Mouse (Mus musculus): ENCODE measurements around the gene Vipr1. TPM values are rescaled to one million over a fixed set of nuclear protein-coding genes. Genes with fewer than 3 reads are reported as not detected.

Vipr1 gene
- total RNA-seq, 1 experiment from 2014 or later, result 2.7 TPM

DNA sequence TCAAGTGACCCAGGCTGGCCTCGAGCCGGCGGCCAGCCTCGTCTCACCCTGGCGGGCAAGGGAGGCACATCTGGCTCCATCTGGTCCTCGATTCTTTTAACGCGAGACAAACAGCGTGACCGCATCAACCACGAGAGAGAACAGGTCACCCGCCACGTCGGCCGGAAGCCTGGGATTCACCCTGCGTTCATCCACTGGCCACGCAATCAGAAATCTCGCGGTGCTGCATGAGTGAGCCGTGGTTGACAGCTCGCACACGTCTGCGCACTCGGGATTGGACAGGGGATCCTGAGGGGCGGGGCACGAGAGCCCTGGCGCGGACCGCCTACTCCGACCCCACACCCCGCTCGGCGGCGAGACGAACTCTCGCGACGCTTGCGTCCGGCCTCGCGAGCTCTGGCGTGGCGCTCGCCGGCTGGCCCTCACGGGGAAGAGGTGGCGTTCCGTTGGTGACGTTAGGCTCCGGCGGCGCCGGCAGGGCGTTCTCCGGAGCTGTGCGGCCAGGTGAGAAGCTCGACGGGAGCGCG is 76.3 kb downstream of the Vipr1 start, which contains the start of gene Nktr:
Gene Nktr (plus strand): TSS at position 378 of the 527 bp plus-strand sequence.
- DNase-seq, result peak; percentile 99

DNA sequence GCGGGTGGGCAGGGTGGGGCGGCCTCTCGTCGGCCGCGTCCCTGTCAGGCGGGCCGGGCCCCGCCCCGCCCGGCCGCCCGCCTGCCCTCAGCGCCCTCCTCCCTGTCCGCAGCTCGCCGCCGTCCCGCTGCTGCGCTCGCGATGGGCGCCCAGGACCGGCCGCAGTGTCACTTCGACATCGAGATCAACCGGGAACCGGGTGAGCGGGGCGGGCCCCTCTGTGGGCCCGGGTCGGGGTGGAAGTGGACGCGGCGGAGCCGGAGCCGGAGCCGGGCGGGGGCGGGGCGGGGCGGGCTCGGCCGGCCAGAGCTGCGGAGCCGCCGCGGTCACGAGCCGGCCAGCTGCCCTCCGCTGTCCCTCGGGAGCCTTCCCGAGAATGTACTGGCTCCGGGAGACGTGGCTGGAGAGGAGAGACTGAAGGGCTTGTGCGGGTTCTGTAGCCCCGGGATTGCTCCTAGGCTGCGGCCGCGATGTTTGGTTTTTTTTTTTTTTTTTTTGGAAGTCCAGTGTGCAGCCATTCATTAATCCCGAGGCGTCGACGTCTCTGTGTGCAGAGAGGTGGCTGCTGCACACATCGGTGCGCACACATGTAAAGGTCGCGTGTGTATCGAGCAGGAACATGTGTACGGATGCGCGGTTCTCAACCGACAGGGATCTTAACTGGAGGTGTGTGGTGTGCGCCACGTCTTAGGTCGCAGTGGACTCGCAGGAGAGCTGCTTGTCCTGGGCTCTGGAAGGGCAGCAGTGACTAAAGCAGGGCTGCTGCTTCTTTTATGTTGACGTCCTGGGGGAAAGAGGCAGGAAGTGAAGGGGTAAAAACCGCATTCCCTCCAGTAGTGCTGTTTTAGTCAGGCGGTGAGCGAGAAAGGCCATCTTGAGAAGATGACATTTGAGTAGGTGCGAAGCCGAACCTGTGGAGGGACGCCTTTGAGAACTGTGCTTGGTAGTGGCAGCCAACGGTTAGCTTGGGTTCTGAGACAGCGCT is 77.1 kb downstream of the Vipr1 start:
- peak; percentile 77 for DNase-seq

Other genes starting within 250 kb of the Vipr1 start
- 1.0 TPM in 1 of 2 replicates, not detected in the other for gene Cck, start 147.0 kb upstream of the Vipr1 start, total RNA-seq (2021)
- not detected in 2 replicates for gene Lyzl4, start 620 bp upstream of the Vipr1 start, total RNA-seq (2021)
- gene Sec22c, start 62.8 kb downstream of the Vipr1 start, total RNA-seq (2021), result 4.2 and 6.5 TPM in 2 replicates
- gene Ss18l2, start 67.6 kb downstream of the Vipr1 start, total RNA-seq (2021), result 48.4 and 54.4 TPM in 2 replicates
- gene Nktr, start 76.5 kb downstream of the Vipr1 start, total RNA-seq (2021), result 78.1 and 84.8 TPM in 2 replicates
- gene Zfp651, start 116.6 kb downstream of the Vipr1 start, total RNA-seq (2021), result 30.1 and 36.8 TPM in 2 replicates
- gene Klhl40, start 134.9 kb downstream of the Vipr1 start, total RNA-seq (2021), result not detected in 2 replicates
- not detected in 2 replicates for gene Hhatl, start 149.8 kb downstream of the Vipr1 start, total RNA-seq (2021)
- gene Ccdc13, start 196.7 kb downstream of the Vipr1 start, total RNA-seq (2021), result 0.86 and 1.1 TPM in 2 replicates
- gene Higd1a, start 215.6 kb downstream of the Vipr1 start, total RNA-seq (2021), result 112 and 114 TPM in 2 replicates

Data from adrenal gland, postnatal 14 days (tissue).